Mouse (Mus musculus): ENCODE measurements around the gene Itpk1. TPM values are rescaled to one million over a fixed set of nuclear protein-coding genes. Genes with fewer than 3 reads are reported as not detected.

Itpk1 gene
- polyA plus RNA-seq, 1 experiment from 2014 or later: 21.9 TPM

DNA sequence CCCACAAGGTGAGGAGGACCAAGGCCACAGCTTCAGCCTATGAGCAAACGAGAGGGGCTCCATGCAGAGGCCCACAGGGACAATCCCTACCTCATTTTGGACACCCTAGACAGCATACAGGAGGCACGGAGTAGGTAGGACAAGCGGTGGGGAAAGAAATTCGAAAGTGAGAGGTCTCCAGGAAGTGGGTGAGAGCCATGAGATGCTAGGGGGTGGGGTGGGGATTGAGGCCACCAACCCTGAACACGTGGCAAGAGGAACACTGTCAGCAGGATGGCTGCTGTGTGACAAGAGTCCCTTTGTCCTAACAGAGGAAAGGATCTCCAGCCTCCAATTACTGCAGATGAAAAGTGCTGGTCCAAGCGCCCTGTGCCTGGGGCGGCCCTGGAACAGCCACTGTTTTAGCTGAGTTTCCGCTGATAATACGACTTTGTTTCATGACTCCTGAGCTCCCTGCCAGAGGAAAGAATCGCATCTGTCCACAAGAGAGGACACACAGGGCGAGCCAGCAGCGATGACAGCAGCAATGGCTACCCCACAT is 82.4 kb downstream of the Itpk1 start:
- no peak for ATAC-seq (ENCODE audit: insufficient read depth, low FRiP score)
- Histone ChIP-seq H3K4me3 (replicated peaks; ENCODE audit: low read length) (no peak overlapping the region), H3K9ac (ENCODE audit: low read length) (0 out of 2 replicates have a peak overlapping the region, but pooled peaks have one; percentile 11), H3K27me3 (ENCODE audit: control insufficient read depth, insufficient read depth, low read length) (no peaks in the 10 kb centered on the region), H3K4me2 (ENCODE audit: low read depth, low read length) (no peak overlapping the region), H3K36me3 (ENCODE audit: control insufficient read depth, insufficient read depth, low read length) (no peaks in the 10 kb centered on the region), H3K9me3 (replicated peaks; ENCODE audit: control insufficient read depth, low read length) (no peaks in the 10 kb centered on the region), H3K27ac (ENCODE audit: low read length) (peak overlapping the region; percentile 81), H3K4me1 (ENCODE audit: control insufficient read depth, insufficient read depth, low read length) (no peaks in the 10 kb centered on the region; the same call in 1 of the 2 replicates)
- WGBS: 71% methylated on average over 12 of the region's 12 CpGs

DNA sequence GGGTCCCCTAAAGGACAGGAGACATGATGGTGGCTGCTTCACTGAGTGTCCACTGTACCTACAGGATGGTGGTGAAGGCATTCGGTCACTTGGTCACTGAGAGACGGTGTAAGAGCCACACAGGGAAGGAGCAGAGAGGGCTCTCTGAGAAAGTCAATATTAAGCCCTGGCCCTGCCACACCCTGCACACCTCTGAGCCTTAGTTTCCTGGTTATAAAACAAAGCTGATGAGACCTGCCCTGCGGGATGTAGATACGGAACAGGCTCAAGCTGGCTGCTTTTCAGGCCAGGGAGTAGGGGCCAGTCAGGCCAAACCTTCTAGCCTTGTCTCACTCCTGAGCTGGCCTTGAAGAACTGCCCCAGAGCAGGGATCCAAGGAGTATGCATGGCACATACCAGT is 82.9 kb downstream of the Itpk1 start:
- ATAC-seq (ENCODE audit: insufficient read depth, low FRiP score): peak; percentile 67; the same call in 1 of the 2 replicates
- Histone ChIP-seq H3K4me2 (ENCODE audit: low read depth, low read length) (no peak overlapping the region), H3K4me3 (replicated peaks; ENCODE audit: low read length) (no peak overlapping the region), H3K27ac (ENCODE audit: low read length) (peak overlapping the region; percentile 81), H3K4me1 (ENCODE audit: control insufficient read depth, insufficient read depth, low read length) (no peaks in the 10 kb centered on the region; the same call in 1 of the 2 replicates), H3K36me3 (ENCODE audit: control insufficient read depth, insufficient read depth, low read length) (no peaks in the 10 kb centered on the region), H3K27me3 (ENCODE audit: control insufficient read depth, insufficient read depth, low read length) (no peaks in the 10 kb centered on the region), H3K9ac (ENCODE audit: low read length) (0 out of 2 replicates have a peak overlapping the region, but pooled peaks have one; percentile 11), H3K9me3 (replicated peaks; ENCODE audit: control insufficient read depth, low read length) (no peaks in the 10 kb centered on the region)
- WGBS: 64% methylated on average over 4 of the region's 4 CpGs

DNA sequence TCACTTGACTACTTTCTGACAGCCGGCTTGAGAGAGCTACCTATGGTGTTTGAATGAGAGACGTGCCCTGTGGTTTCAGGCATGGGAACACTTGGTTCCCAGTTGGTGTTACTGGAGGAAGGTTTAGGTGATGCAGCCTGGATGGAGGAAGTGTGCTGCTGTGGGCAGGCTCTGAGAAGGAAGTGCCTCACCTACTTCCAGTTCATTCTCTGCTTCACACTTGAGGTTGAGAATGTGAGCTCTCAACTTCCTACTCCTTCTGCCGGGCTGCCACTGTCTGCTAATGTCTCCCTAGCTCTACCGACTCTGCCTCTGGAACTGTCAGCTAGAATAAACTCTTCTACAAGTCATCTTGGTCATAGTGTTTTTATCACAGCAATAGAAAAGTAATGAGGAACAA is 83.5 kb downstream of the Itpk1 start:
- H3K4me2 ChIP-seq (ENCODE audit: low read depth, low read length): no peak overlapping the region
- no peak for ATAC-seq (ENCODE audit: insufficient read depth, low FRiP score)
- 78% methylated on average over 4 of the region's 4 CpGs for WGBS
- H3K27ac ChIP-seq (ENCODE audit: low read length): peak overlapping the region; percentile 66
- no peak overlapping the region for H3K4me3 ChIP-seq (replicated peaks; ENCODE audit: low read length)
- no peaks in the 10 kb centered on the region for H3K36me3 ChIP-seq (ENCODE audit: control insufficient read depth, insufficient read depth, low read length)
- no peak overlapping the region for H3K9ac ChIP-seq (ENCODE audit: low read length)
- H3K9me3 ChIP-seq (replicated peaks; ENCODE audit: control insufficient read depth, low read length): no peaks in the 10 kb centered on the region
- H3K4me1 ChIP-seq (ENCODE audit: control insufficient read depth, insufficient read depth, low read length): no peaks in the 10 kb centered on the region; the same call in 1 of the 2 replicates
- H3K27me3 ChIP-seq (ENCODE audit: control insufficient read depth, insufficient read depth, low read length): no peaks in the 10 kb centered on the region

DNA sequence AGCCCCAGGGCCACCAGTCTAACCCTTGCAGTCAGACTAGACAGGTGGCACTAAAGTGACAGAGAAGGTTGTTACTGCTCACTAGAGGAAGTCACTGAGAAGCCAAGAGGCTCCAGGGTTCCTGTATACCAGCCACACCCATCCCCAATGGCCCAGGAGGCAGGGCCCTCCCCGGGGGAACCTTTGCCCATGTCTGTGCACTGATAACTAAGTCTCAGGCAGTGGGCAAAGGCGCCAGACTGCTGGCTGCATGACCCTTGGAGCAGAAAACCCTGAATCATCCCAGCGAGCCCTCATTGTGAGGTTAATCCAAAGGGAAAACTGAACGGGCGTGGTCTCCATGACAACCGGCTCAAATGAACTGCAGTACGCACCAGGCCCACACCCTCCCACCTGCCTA is 84.8 kb downstream of the Itpk1 start:
- Histone ChIP-seq H3K27me3 (ENCODE audit: control insufficient read depth, insufficient read depth, low read length) (no peaks in the 10 kb centered on the region), H3K9ac (ENCODE audit: low read length) (no peak overlapping the region), H3K27ac (ENCODE audit: low read length) (peak overlapping the region; percentile 41; the same call in 1 of the 2 replicates), H3K4me1 (ENCODE audit: control insufficient read depth, insufficient read depth, low read length) (no peaks in the 10 kb centered on the region; the same call in 1 of the 2 replicates), H3K4me2 (ENCODE audit: low read depth, low read length) (no peak overlapping the region), H3K4me3 (replicated peaks; ENCODE audit: low read length) (no peak overlapping the region), H3K9me3 (replicated peaks; ENCODE audit: control insufficient read depth, low read length) (no peaks in the 10 kb centered on the region), H3K36me3 (ENCODE audit: control insufficient read depth, insufficient read depth, low read length) (no peaks in the 10 kb centered on the region)
- peak; percentile 65 for ATAC-seq (ENCODE audit: insufficient read depth, low FRiP score)
- 66% methylated on average over 7 of the region's 7 CpGs for WGBS

DNA sequence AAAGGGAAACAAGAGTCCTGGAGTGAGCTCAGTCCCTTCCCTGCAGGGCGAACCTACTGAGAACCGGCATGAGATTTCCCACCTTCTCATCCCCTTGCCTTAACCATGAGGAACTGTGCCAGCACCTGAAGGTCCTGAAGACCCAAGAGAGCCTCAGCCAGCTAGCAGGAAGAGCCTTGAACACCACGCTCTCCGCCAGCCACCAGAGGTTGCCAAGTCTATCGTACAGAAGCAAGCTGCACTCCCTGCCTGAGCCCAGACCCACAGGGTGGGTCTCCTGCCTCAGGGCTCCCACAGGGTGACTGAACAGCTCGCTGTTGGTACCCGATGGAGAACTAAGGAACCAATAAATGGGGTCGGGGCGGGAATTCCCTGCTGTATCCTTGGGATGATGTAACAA is 86.6 kb downstream of the Itpk1 start:
- Histone ChIP-seq H3K4me1 (ENCODE audit: control insufficient read depth, insufficient read depth, low read length) (no peaks in the 10 kb centered on the region; the same call in 1 of the 2 replicates), H3K36me3 (ENCODE audit: control insufficient read depth, insufficient read depth, low read length) (no peaks in the 10 kb centered on the region), H3K27me3 (ENCODE audit: control insufficient read depth, insufficient read depth, low read length) (no peaks in the 10 kb centered on the region), H3K27ac (ENCODE audit: low read length) (peak overlapping the region; percentile 12; the same call in 1 of the 2 replicates), H3K4me2 (ENCODE audit: low read depth, low read length) (no peak overlapping the region), H3K4me3 (replicated peaks; ENCODE audit: low read length) (no peak overlapping the region), H3K9me3 (replicated peaks; ENCODE audit: control insufficient read depth, low read length) (no peaks in the 10 kb centered on the region), H3K9ac (ENCODE audit: low read length) (0 out of 2 replicates have a peak overlapping the region, but pooled peaks have one; percentile 14)
- no peak for ATAC-seq (ENCODE audit: insufficient read depth, low FRiP score)
- WGBS: 66% methylated on average over 9 of the region's 9 CpGs

DNA sequence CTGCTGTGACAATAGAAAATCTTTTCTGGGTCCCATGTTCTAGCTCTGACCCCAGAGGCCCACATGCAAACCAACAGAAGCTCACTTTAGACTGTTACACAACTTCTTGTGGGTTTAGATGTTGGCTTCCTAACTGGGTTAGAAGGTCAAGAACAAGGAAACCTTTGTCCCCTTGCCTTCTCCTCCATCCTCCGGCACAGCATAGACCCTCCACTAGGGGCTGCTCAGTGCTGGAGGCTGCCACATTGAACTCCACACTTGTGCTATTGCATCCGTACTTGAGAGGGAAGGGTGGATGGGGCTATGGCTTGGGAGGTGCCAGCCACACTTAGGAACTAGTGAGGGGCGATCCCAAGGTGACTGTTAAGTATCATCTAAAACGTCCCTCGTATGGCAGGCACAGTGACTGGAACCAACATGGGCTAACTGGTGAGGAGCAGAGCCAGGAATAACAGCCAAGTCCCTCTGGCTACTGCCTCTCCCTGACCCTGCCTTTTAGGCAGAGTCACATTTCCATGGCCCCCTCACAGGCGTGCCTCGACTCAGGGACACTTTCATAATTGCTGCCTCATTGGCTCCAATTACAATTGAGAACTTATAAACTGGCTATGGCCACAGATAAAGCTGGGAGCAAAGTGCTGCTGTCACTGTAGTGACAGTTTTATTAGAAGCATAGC is 87.7 kb downstream of the Itpk1 start:
- Histone ChIP-seq H3K4me2 (ENCODE audit: low read depth, low read length) (no peak overlapping the region), H3K4me3 (replicated peaks; ENCODE audit: low read length) (no peak overlapping the region), H3K4me1 (ENCODE audit: control insufficient read depth, insufficient read depth, low read length) (no peaks in the 10 kb centered on the region; the same call in 1 of the 2 replicates), H3K36me3 (ENCODE audit: control insufficient read depth, insufficient read depth, low read length) (no peaks in the 10 kb centered on the region), H3K9ac (ENCODE audit: low read length) (no peak overlapping the region), H3K27me3 (ENCODE audit: control insufficient read depth, insufficient read depth, low read length) (no peaks in the 10 kb centered on the region), H3K9me3 (replicated peaks; ENCODE audit: control insufficient read depth, low read length) (no peaks in the 10 kb centered on the region), H3K27ac (ENCODE audit: low read length) (no peak overlapping the region)
- WGBS: 62% methylated on average over 7 of the region's 7 CpGs
- no peak for ATAC-seq (ENCODE audit: insufficient read depth, low FRiP score)

DNA sequence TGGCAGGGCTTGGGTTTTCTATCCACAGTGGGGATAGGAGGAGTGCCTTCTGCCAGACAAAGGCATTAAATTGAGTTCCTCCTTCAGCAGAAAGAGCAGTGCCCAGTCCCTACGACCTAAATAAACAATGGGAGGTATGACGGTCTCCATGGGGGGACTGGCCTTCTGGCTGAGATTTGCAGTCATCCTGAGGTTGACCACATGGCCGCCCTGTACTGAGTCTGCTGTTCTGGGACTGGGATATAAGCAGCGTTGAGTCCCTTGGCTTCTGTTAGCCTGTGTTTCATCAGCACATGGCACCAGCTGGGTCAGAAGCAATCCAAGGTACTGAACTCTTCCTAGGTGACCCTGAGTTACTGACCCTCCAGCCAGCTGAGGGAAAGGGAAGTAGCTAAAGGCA is 88.5 kb downstream of the Itpk1 start:
- H3K4me2 ChIP-seq (ENCODE audit: low read depth, low read length): no peak overlapping the region
- no peak overlapping the region for H3K4me3 ChIP-seq (replicated peaks; ENCODE audit: low read length)
- no peaks in the 10 kb centered on the region for H3K27me3 ChIP-seq (ENCODE audit: control insufficient read depth, insufficient read depth, low read length)
- WGBS: 41% methylated on average over 4 of the region's 4 CpGs
- H3K9me3 ChIP-seq (replicated peaks; ENCODE audit: control insufficient read depth, low read length): no peaks in the 10 kb centered on the region
- no peak overlapping the region for H3K9ac ChIP-seq (ENCODE audit: low read length)
- H3K4me1 ChIP-seq (ENCODE audit: control insufficient read depth, insufficient read depth, low read length): no peaks in the 10 kb centered on the region
- ATAC-seq (ENCODE audit: insufficient read depth, low FRiP score): no peak
- H3K36me3 ChIP-seq (ENCODE audit: control insufficient read depth, insufficient read depth, low read length): no peaks in the 10 kb centered on the region
- no peak overlapping the region for H3K27ac ChIP-seq (ENCODE audit: low read length)

DNA sequence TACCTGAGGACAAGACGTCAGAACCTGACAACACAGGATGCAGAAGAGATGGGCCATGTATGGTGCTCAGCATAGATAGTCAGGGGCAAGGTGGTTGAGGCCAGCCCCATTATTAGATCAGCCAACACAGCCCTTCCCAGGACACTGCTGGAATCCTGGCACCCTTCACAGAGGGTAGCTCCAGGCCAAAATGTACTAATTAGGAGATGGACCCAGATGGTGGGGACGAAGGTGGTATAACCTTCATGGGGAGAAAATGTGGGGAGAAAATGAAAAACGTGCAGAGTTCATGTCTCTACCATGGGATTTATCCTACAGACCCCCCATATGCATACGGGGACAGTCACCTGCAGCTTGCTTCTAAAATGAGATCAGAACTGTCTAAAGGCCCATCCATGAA is 91.3 kb downstream of the Itpk1 start:
- no peak for ATAC-seq (ENCODE audit: insufficient read depth, low FRiP score)
- Histone ChIP-seq H3K9ac (ENCODE audit: low read length) (no peak overlapping the region), H3K36me3 (ENCODE audit: control insufficient read depth, insufficient read depth, low read length) (no peaks in the 10 kb centered on the region), H3K4me1 (ENCODE audit: control insufficient read depth, insufficient read depth, low read length) (no peaks in the 10 kb centered on the region), H3K27ac (ENCODE audit: low read length) (no peak overlapping the region), H3K9me3 (replicated peaks; ENCODE audit: control insufficient read depth, low read length) (no peaks in the 10 kb centered on the region), H3K27me3 (ENCODE audit: control insufficient read depth, insufficient read depth, low read length) (no peaks in the 10 kb centered on the region), H3K4me3 (replicated peaks; ENCODE audit: low read length) (no peak overlapping the region), H3K4me2 (ENCODE audit: low read depth, low read length) (no peak overlapping the region)
- 83% methylated on average over 4 of the region's 4 CpGs for WGBS

DNA sequence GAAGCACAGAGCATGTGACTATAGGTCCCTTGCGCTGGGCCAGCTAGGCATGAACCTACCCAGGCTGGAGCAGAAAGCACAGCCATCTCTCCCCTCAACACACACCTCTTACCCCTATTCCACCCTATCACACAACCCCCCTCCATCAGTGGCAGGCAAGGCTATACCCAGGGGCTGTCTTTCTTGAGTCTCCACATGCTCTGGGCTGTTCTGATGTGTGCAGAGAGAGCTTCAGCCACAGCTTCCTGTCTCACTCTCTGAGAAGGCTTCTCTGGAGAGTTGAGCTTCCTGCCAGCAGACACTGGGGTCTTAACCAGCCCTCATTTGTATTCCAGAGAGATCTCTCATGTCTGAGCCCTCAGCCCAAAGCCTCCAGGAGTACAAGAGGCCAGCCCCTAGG is 92.3 kb downstream of the Itpk1 start:
- 95% methylated on average over 1 of the region's 1 CpGs for WGBS
- Histone ChIP-seq H3K4me3 (replicated peaks; ENCODE audit: low read length) (no peak overlapping the region), H3K9me3 (replicated peaks; ENCODE audit: control insufficient read depth, low read length) (no peaks in the 10 kb centered on the region), H3K27me3 (ENCODE audit: control insufficient read depth, insufficient read depth, low read length) (no peaks in the 10 kb centered on the region), H3K9ac (ENCODE audit: low read length) (no peak overlapping the region), H3K36me3 (ENCODE audit: control insufficient read depth, insufficient read depth, low read length) (no peaks in the 10 kb centered on the region), H3K4me1 (ENCODE audit: control insufficient read depth, insufficient read depth, low read length) (no peaks in the 10 kb centered on the region), H3K4me2 (ENCODE audit: low read depth, low read length) (no peak overlapping the region), H3K27ac (ENCODE audit: low read length) (no peak overlapping the region)
- no peak for ATAC-seq (ENCODE audit: insufficient read depth, low FRiP score)
